Mouse (Mus musculus) heart, postnatal 14 days (tissue): ENCODE data around the gene Ccdc22. TPM values are rescaled to one million over a fixed set of nuclear protein-coding genes. Genes with fewer than 3 reads are reported as not detected.

Source experiments
- DNase-seq, 2 experiments: peaks; one replicate each; pipeline ENCODE4 v3.0.0; 2021 to 2022
- intact Hi-C: fragments of 180-260 bp; cut with DNase I; formaldehyde crosslinking; loops from one replicate; pipeline ENCODE4 v1.15.1; 2025
- long read RNA-seq, 2 experiments: library from polyadenylated mRNA; stranded (forward); transcript quantifications; one replicate each; pipeline ENCODE4 v2.0.0; 2021
- total RNA-seq, 2 experiments: library from RNA; stranded (reverse); gene quantifications; 2 replicates each; pipeline ENCODE4 v1.2.3; 2021

Gene Ccdc22
- total RNA-seq: 10 to 100 TPM; 11.5 to 12.4 TPM
- long read RNA-seq, experiment 1, transcript Ccdc22-201 (17 exons, 2,353 nt): major isoform, 28 of 34 reads
- long read RNA-seq, experiment 1, partial matches to known transcripts: 2 of 34 reads
- long read RNA-seq, experiment 1, other reads (novel, unspliced or antisense): 4 of 34 reads
- long read RNA-seq, experiment 2, transcript Ccdc22-201 (17 exons, 2,353 nt): major isoform, 27 of 30 reads
- long read RNA-seq, experiment 2, partial matches to known transcripts: 1 of 30 reads
- long read RNA-seq, experiment 2, other reads (novel, unspliced or antisense): 2 of 30 reads

- peak; percentile 78 to 84 for DNase-seq
- intact Hi-C loops: loop anchor here (2.0 kb wide), 1 partner anchor 30 kb away; the partner anchor contains the start of gene Ppp1r3f
Observed at GRCm38 (mm10) chrX:7604879-7605574, at the start of gene Ccdc22. Gene Ccdc22 (minus strand): TSS chrX:7605517.

- intact Hi-C loops: loop anchor here (2.0 kb wide), 1 partner anchor 46 kb away; no protein-coding TSS in a partner anchor
- peak; percentile 76 to 78 for DNase-seq
Observed at GRCm38 (mm10) chrX:7648671-7649304, 43.5 kb upstream of the Ccdc22 start.

GRCm38 (mm10) chrX:7645349-7645748 lies 40.0 kb upstream of the Ccdc22 start:
- DNase-seq: peak; percentile 70 to 81
- intact Hi-C loops: no loop called here

- intact Hi-C loops: loop anchor here (5.0 kb wide), 1 partner anchor 168 kb away; no protein-coding TSS in a partner anchor
- no peak for DNase-seq
Observed at GRCm38 (mm10) chrX:7640785-7641184, 35.5 kb upstream of the Ccdc22 start.

- intact Hi-C loops: loop anchor here (5.0 kb wide), 1 partner anchor 167 kb away; no protein-coding TSS in a partner anchor
- no peak for DNase-seq
Observed at GRCm38 (mm10) chrX:7639536-7640325, 34.4 kb upstream of the Ccdc22 start.

GRCm38 (mm10) chrX:7638401-7639091 lies 33.2 kb upstream of the Ccdc22 start, which contains the start of gene Syp:
Gene Syp (plus strand): TSS chrX:7638471.
- intact Hi-C loops: no loop called here
- DNase-seq: peak; percentile 63 to 67

GRCm38 (mm10) chrX:7635101-7635500 lies 29.8 kb upstream of the Ccdc22 start:
- DNase-seq: no peak
- intact Hi-C loops: no loop called here

- no peak for DNase-seq
- intact Hi-C loops: no loop called here
Observed at GRCm38 (mm10) chrX:7632560-7632959, 27.2 kb upstream of the Ccdc22 start.

- intact Hi-C loops: no loop called here
- DNase-seq: no peak
Observed at GRCm38 (mm10) chrX:7617889-7618551, 12.7 kb upstream of the Ccdc22 start.

- no peak for DNase-seq
Observed at GRCm38 (mm10) chrX:7610536-7611258, 5.4 kb upstream of the Ccdc22 start.

GRCm38 (mm10) chrX:7610035-7610434 lies 4.7 kb upstream of the Ccdc22 start:
- DNase-seq: no peak
- intact Hi-C loops: no loop called here

More at GRCm38 (mm10) chrX:7610536-7611258, 5.4 kb upstream of the Ccdc22 start:
- intact Hi-C loops: no loop called here

GRCm38 (mm10) chrX:7606783-7607182 lies 1.5 kb upstream of the Ccdc22 start, which contains the start of gene Cacna1f:
Gene Cacna1f (plus strand): TSS chrX:7607083.
- no peak for DNase-seq
- intact Hi-C loops: no loop called here

GRCm38 (mm10) chrX:7605575-7605941 lies 241 bp upstream of the Ccdc22 start:
- no peak for DNase-seq
- intact Hi-C loops: loop anchor here (2.0 kb wide), 1 partner anchor 31 kb away; the partner anchor contains the start of gene Ppp1r3f

- intact Hi-C loops: loop anchor here (2.0 kb wide), 1 partner anchor 29 kb away; the partner anchor contains the start of gene Ppp1r3f
- no peak for DNase-seq
Observed at GRCm38 (mm10) chrX:7604004-7604403, 1.3 kb downstream of the Ccdc22 start.

GRCm38 (mm10) chrX:7595371-7595770 lies 9.9 kb downstream of the Ccdc22 start:
- intact Hi-C loops: no loop called here
- DNase-seq: no peak

- intact Hi-C loops: no loop called here
- DNase-seq: no peak
Observed at GRCm38 (mm10) chrX:7586356-7586755, 19.0 kb downstream of the Ccdc22 start.

GRCm38 (mm10) chrX:7583881-7584280 lies 21.4 kb downstream of the Ccdc22 start:
- intact Hi-C loops: no loop called here
- no peak for DNase-seq

GRCm38 (mm10) chrX:7581151-7581550 lies 24.2 kb downstream of the Ccdc22 start:
- no peak for DNase-seq
- intact Hi-C loops: no loop called here
